Mouse (Mus musculus) hindbrain, embryonic 13.5 days (tissue): ENCODE measurements around the gene 4930470P17Rik. TPM values are rescaled to one million over a fixed set of nuclear protein-coding genes. Genes with fewer than 3 reads are reported as not detected.
"Not testable (repeated sequence)": the region's sequence is repeated elsewhere in the genome, so short reads cannot be mapped to it uniquely, and the experiment has no call there.

Experiments
- ATAC-seq: fragments of 200-750 bp; cut with Nextera tagmentation; 2 replicates; pipeline ENCODE4 v1.8.0; 2017; ENCODE audit warnings: moderate TSS enrichment; ENCODE audit not compliant: low FRiP score
- H3K27ac ChIP-seq: fragments of 300-500 bp; sonication (generic); 2 replicates; pipeline ENCODE4 v1.5.1; 2015; ENCODE audit warnings: inconsistent platforms, mild to moderate bottlenecking, moderate library complexity
- H3K27me3 ChIP-seq: fragments of 300-500 bp; sonication (generic); 2 replicates; pipeline ENCODE4 v1.6.1; 2015; ENCODE audit warnings: mild to moderate bottlenecking, inconsistent platforms
- H3K36me3 ChIP-seq: fragments of 300-500 bp; sonication (generic); 2 replicates; pipeline ENCODE4 v1.6.1; 2015; ENCODE audit warnings: mild to moderate bottlenecking, inconsistent platforms
- H3K4me1 ChIP-seq: fragments of 300-500 bp; sonication (generic); replicated peaks from 2 replicates; pipeline ENCODE4 v1.6.1; 2015; ENCODE audit warnings: inconsistent platforms
- H3K4me2 ChIP-seq: fragments of 300-500 bp; sonication (generic); 2 replicates; pipeline ENCODE4 v1.6.1; 2015; ENCODE audit warnings: inconsistent platforms, mild to moderate bottlenecking, moderate library complexity
- H3K4me3 ChIP-seq: fragments of 300-500 bp; sonication (generic); 2 replicates; pipeline ENCODE4 v1.5.1; 2015; ENCODE audit warnings: mild to moderate bottlenecking, inconsistent platforms
- H3K9ac ChIP-seq: fragments of 300-500 bp; sonication (generic); 2 replicates; pipeline ENCODE4 v1.6.1; 2015; ENCODE audit warnings: mild to moderate bottlenecking, inconsistent platforms
- H3K9me3 ChIP-seq: fragments of 300-500 bp; sonication (generic); 2 replicates; pipeline ENCODE4 v1.6.1; 2016; ENCODE audit warnings: inconsistent platforms
- WGBS: fragments of 180-500 bp; shearing (Covaris S2); methylation state at CpG from one replicate; pipeline ENCODE4 v1.1.7; 2015; 5-methylcytosine and 5-hydroxymethylcytosine counted together
- polyA plus RNA-seq: library from polyadenylated mRNA; unstranded; fragments of >200 nt; fragmentation: Nextera tagmentation; extraction: Ambion mirVana; gene quantifications from 2 replicates; pipeline ENCODE4 v1.2.1, GENCODE M21; 2015

The 4930470P17Rik gene
- polyA plus RNA-seq = not detected in 2 replicates

DNA sequence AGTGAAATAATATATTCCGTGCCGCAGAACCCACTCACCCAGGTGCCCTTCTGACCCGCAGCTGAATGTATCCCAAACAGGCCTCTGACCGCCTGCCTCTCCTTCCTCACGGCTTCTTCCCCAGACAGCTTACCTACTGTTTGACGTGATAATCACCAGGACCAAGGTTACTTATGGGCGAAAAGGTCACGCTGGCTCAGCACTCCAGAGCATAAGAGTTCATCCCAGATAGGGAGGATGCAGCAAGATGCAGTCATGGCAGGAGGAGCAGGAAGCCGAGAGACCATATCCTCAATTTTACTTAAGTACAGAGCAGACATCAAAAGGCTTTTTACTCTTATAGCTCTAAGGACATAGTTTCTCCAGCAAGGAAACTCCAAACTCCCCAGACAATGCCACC, at the start of gene 4930470P17Rik:
TSS of gene 4930470P17Rik (minus strand) at position 101 of the 400 bp plus-strand sequence.
- no peak for ATAC-seq
- no peak within 1 kb of the TSS for H3K4me3 ChIP-seq
- no peaks in the 10 kb centered on the region for H3K36me3 ChIP-seq
- no peak within 1 kb of the TSS for H3K27ac ChIP-seq
- no peak within 1 kb of the TSS for H3K9ac ChIP-seq
- no peaks in the 10 kb centered on the region for H3K27me3 ChIP-seq
- no peaks in the 10 kb centered on the region for H3K9me3 ChIP-seq
- 70% methylated on average over 9 of the region's 9 CpGs for WGBS
- H3K4me2 ChIP-seq = no peak within 1 kb of the TSS
- peaks cover 5% of the 10 kb centered on the region; the same call in 1 of the 2 replicates for H3K4me1 ChIP-seq

DNA sequence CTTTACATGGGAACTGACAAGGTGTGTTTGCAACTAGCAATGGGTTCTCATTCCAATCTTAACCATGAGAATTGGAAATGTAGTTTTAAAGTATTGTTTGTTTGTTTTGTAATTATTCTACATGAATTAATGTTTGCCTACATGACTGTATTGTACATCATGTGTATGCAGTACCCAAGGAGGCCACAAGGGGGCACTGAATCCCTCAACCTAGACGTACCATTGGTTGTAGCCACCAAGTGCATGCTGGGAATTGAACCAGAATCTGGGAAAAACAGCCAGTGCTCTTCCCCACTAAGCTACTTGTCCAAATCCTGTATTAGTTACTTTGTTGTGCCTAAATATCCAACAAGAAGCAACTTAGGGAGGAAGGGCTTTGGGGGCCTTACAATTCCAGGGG, 49.7 kb upstream of the 4930470P17Rik start:
- no peak overlapping the region for H3K9ac ChIP-seq
- no peaks in the 10 kb centered on the region for H3K27me3 ChIP-seq
- no peaks in the 10 kb centered on the region for H3K9me3 ChIP-seq
- no peak for ATAC-seq
- no peak overlapping the region for H3K4me2 ChIP-seq
- H3K4me1 ChIP-seq = peaks cover 11% of the 10 kb centered on the region
- H3K27ac ChIP-seq = no peak overlapping the region
- 77% methylated on average over 1 of the region's 1 CpGs for WGBS
- H3K4me3 ChIP-seq = no peak overlapping the region
- H3K36me3 ChIP-seq = no peaks in the 10 kb centered on the region

DNA sequence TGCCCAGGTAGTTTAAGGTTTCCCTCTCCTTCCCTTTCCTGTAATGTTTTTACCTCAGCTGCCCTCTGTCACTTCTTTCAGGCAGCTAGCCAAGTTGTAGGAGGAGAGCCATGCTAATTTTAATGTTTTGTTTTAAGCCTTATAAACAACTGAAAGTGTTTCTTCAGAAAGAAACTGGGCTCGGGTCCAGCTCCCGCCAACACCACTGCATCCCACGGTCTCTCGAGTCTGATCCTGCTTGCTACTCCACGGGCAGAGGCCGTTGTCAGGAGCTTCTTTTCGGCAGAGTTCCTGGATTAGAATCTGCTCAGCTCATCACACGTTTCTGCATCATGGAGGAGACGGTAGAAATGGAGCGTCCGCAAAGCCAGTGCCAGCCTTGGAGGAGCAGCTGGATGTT, 46.7 kb upstream of the 4930470P17Rik start:
- Histone ChIP-seq H3K4me1 (peaks cover 8% of the 10 kb centered on the region), H3K9me3 (no peaks in the 10 kb centered on the region), H3K36me3 (no peaks in the 10 kb centered on the region), H3K4me3 (no peak overlapping the region), H3K4me2 (no peak overlapping the region), H3K9ac (no peak overlapping the region), H3K27ac (no peak overlapping the region), H3K27me3 (no peaks in the 10 kb centered on the region)
- no peak for ATAC-seq
- WGBS = 73% methylated on average over 11 of the region's 11 CpGs

DNA sequence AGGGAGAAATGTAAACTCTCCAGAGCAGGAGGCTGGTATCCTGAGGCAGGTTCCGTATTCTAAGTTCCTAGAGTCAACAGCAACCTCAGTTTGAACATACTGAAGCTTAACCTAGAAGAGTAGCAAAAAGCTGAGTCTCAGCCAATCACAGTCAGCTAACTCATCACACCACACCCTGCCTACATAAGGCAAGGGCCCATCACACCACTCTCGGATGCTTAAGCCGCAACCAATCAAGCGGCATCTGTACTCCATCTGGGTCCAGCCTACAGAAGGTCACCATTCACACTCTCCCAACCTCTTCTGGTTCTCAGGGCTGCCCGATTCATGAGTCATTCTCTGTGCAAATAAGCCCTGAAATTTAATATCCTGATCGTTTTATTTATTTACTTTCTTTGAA, 44.4 kb upstream of the 4930470P17Rik start:
- WGBS = 96% methylated on average over 6 of the region's 6 CpGs

DNA sequence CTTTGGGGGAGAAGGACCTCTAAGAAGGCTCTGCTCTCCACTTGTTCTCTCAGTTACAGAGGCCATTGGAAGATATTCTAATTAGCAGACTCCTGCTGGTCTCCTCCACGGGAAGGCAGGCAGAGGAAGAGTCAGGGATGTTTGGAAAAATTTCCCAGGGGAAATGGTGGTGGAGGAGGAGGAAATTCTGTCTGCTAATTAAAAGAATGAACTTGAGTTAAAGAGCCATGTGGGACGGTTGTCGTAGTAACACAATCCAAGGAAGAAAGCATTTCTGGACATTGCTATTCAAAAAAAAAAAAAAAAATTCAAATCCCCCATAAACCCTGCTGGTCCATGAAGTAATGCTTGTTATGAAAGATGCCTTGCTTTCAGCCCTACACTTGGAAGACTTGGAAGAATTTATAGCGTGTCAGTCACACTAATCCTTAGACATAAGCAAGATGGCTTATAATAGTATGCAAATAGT, 40.6 kb upstream of the 4930470P17Rik start:
- WGBS = 19% methylated on average over 4 of the region's 4 CpGs
- Histone ChIP-seq H3K4me3 (no peak overlapping the region), H3K4me2 (no peak overlapping the region), H3K27me3 (no peaks in the 10 kb centered on the region), H3K9me3 (no peaks in the 10 kb centered on the region), H3K4me1 (peaks cover 45% of the 10 kb centered on the region), H3K27ac (peak overlapping the region; percentile 72), H3K9ac (no peak overlapping the region), H3K36me3 (no peaks in the 10 kb centered on the region)
- ATAC-seq = peak; percentile 68; the same call in 1 of the 2 replicates

More for the DNA sequence above, 44.4 kb upstream of the 4930470P17Rik start:
- Histone ChIP-seq H3K36me3 (no peaks in the 10 kb centered on the region), H3K27ac (no peak overlapping the region), H3K4me2 (no peak overlapping the region), H3K9me3 (no peaks in the 10 kb centered on the region), H3K4me1 (peaks cover 23% of the 10 kb centered on the region), H3K27me3 (no peaks in the 10 kb centered on the region), H3K9ac (no peak overlapping the region), H3K4me3 (no peak overlapping the region)
- ATAC-seq = no peak

DNA sequence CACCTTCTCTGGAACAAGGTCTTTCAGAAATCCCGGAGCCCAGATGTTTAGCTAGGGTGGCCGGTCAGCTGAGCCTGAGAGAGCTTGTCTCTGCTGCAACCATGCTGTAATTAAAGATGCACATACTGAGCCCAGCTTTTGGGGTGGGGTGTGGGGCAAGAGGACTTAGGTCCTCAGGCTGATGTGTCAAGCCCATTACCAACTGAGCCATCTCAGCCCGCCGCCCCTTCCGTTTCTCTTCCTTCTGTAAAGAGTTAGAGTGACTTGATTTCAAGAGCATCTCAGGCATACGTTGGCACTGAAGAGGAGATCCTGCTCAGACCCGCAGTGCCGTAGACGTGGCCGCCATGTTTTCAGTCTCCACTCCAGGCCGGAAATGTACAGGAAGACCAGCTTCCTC, 38.5 kb upstream of the 4930470P17Rik start:
- no peaks in the 10 kb centered on the region for H3K9me3 ChIP-seq
- no peaks in the 10 kb centered on the region for H3K27me3 ChIP-seq
- no peaks in the 10 kb centered on the region for H3K36me3 ChIP-seq
- H3K4me2 ChIP-seq = no peak overlapping the region
- 86% methylated on average over 11 of the region's 11 CpGs for WGBS
- H3K27ac ChIP-seq = peak overlapping the region; percentile 20; the same call in 1 of the 2 replicates
- H3K4me1 ChIP-seq = peaks cover 59% of the 10 kb centered on the region
- H3K9ac ChIP-seq = no peak overlapping the region
- no peak overlapping the region for H3K4me3 ChIP-seq
- ATAC-seq = no peak

DNA sequence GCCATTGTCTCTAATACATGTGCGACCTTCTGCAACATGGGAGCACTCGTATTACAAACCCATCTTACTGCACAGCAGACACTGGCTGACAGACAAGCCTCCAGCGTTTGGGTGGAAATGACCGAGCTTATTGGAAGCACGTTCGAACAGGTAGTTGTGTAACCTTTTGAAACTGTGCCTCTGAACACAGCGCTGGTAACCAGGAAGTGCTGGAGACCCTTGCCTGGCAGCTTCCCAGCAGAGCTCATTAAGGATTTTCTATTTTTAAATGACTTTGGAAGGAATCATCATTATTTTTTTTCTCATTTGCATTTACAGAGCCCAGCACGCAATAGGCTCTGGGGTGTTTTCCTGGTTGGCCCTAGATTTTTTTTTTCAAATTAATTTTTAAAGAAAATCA, 36.9 kb upstream of the 4930470P17Rik start:
- no peak overlapping the region for H3K9ac ChIP-seq
- peaks cover 73% of the 10 kb centered on the region for H3K4me1 ChIP-seq
- H3K27ac ChIP-seq = peak overlapping the region; percentile 64
- H3K4me3 ChIP-seq = no peak overlapping the region
- no peaks in the 10 kb centered on the region for H3K27me3 ChIP-seq
- WGBS = 50% methylated on average over 8 of the region's 8 CpGs
- H3K4me2 ChIP-seq = no peak overlapping the region
- no peaks in the 10 kb centered on the region for H3K36me3 ChIP-seq
- no peak for ATAC-seq
- no peaks in the 10 kb centered on the region for H3K9me3 ChIP-seq

DNA sequence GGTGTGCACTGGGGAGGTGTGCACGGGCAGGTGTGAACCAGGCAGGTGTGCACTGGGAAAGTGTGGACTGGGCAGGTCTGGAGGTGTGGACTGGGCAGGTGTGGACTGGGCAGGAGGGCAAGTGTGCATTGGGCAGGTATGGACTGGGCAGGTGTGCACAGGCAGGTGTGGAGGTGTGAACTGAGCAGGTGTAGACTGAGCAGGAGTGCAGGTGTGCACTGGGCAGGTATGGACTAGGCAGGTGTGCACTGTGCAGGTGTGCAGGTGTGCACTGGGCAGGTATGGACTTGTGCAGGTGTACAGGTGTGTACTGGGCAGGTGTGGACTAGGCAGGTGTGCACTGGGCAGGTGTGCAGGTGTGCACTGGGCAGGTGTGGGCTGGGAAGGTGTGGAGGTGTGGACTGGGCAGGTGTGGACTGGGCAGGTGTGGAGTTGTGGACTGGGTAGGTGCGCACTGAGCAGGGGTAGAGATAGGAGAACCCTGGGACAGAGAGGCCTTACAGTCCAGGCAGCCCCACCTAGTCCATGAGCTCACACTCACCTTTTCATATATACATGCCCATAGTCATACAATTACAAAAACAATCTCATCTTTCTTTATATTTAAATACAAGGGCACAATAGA, 31.3 kb upstream of the 4930470P17Rik start:
- Histone ChIP-seq H3K4me1 (peaks cover 41% of the 10 kb centered on the region), H3K36me3 (no peaks in the 10 kb centered on the region), H3K27ac (no peak overlapping the region), H3K27me3 (no peaks in the 10 kb centered on the region), H3K9ac (no peak overlapping the region), H3K4me2 (no peak overlapping the region), H3K9me3 (no peaks in the 10 kb centered on the region), H3K4me3 (no peak overlapping the region)
- ATAC-seq = peak; percentile 67
- 97% methylated on average over 2 of the region's 2 CpGs for WGBS

DNA sequence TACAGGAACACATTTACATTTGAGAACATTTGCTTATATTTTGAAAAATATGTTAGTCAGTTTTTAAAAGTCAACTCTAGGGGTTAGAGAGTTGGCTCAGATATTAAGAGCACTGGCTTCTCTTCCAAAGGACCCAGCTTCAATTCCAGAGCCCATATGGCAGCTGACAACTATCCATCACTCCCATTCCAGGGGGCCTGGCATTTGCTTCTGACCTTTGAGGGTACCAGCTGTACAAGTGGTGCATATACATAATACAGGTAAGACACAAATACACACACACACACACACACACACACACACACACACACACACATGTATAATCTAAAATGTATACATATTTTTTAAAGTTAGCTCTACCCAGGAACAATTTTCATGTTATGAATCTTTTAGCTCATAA, 30.6 kb upstream of the 4930470P17Rik start:
- Histone ChIP-seq H3K27ac (no peak overlapping the region), H3K36me3 (no peaks in the 10 kb centered on the region), H3K27me3 (no peaks in the 10 kb centered on the region), H3K9me3 (no peaks in the 10 kb centered on the region), H3K4me1 (peaks cover 38% of the 10 kb centered on the region), H3K9ac (no peak overlapping the region), H3K4me2 (no peak overlapping the region), H3K4me3 (no peak overlapping the region)
- no peak for ATAC-seq

DNA sequence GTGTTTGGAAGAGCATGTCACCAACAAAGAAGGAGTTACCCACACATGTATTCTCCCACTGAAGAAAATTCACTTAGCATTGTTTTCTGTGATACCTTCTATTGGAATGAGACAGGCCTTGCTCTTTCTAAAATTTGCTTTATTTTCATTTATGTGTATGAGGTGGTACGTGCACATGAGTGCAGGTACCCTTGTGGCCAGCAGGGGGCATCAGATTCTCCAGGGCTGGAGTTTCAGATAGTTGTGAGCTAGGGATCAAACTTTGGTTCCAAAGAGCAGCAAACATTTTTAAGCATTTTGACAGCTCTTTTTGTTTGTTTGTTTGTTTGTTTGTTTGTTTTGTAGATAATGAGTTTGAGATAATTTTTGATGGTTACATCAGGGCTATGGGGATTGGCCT, 29.6 kb upstream of the 4930470P17Rik start:
- 94% methylated on average over 1 of the region's 1 CpGs for WGBS
- no peak overlapping the region for H3K4me2 ChIP-seq
- no peaks in the 10 kb centered on the region for H3K9me3 ChIP-seq
- H3K27me3 ChIP-seq = no peaks in the 10 kb centered on the region
- no peak for ATAC-seq
- peaks cover 31% of the 10 kb centered on the region for H3K4me1 ChIP-seq
- no peak overlapping the region for H3K27ac ChIP-seq
- H3K36me3 ChIP-seq = no peaks in the 10 kb centered on the region
- H3K9ac ChIP-seq = no peak overlapping the region
- H3K4me3 ChIP-seq = no peak overlapping the region

DNA sequence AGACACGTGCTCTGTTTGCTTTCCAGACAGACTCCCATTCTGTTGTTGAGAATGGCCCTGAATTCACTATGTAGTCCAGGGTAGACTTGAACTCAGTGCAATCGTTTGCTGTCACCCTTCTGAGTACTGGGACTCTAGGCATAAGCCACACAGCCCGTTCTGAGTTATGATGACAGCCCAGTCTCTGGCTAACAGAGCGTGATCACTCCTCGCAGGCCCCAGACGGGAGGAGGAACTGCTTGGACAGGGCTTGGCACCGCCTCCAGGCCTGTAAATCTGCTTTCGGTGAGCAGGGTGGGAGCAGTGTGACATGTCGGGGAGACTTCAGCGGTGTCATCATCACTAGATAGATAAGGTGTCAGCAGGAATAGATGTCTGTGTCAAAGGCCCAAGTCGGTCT, 28.7 kb upstream of the 4930470P17Rik start:
- 86% methylated on average over 11 of the region's 11 CpGs for WGBS
- H3K9ac ChIP-seq = no peak overlapping the region
- ATAC-seq = no peak
- H3K9me3 ChIP-seq = no peaks in the 10 kb centered on the region
- H3K4me1 ChIP-seq = peaks cover 24% of the 10 kb centered on the region
- H3K4me2 ChIP-seq = no peak overlapping the region
- no peaks in the 10 kb centered on the region for H3K27me3 ChIP-seq
- H3K36me3 ChIP-seq = no peaks in the 10 kb centered on the region
- H3K27ac ChIP-seq = no peak overlapping the region
- H3K4me3 ChIP-seq = no peak overlapping the region

DNA sequence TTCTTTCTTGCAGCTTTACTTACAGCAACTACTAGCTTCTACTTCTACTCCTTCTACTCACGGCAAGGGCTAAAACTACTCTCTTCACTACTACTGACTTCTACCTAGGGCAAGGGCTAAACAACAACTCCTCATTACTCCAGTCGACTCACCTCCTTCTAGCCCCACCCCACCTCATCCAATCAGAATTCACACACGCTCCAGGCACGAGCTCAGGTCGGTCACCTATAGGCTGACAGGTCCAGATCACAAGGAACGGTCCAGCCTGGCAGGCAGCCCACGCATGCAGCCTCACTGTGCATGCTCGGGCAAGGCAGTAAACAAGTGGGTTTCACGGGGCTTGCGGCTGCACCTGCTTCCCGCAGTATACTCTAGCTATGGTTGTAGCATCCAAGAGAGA, 26.2 kb upstream of the 4930470P17Rik start:
- not testable (repeated sequence) for H3K36me3 ChIP-seq, H3K27me3 ChIP-seq, H3K9me3 ChIP-seq, H3K4me3 ChIP-seq, H3K4me2 ChIP-seq, H3K27ac ChIP-seq, H3K4me1 ChIP-seq, H3K9ac ChIP-seq, ATAC-seq
- 87% methylated on average over 11 of the region's 11 CpGs for WGBS

DNA sequence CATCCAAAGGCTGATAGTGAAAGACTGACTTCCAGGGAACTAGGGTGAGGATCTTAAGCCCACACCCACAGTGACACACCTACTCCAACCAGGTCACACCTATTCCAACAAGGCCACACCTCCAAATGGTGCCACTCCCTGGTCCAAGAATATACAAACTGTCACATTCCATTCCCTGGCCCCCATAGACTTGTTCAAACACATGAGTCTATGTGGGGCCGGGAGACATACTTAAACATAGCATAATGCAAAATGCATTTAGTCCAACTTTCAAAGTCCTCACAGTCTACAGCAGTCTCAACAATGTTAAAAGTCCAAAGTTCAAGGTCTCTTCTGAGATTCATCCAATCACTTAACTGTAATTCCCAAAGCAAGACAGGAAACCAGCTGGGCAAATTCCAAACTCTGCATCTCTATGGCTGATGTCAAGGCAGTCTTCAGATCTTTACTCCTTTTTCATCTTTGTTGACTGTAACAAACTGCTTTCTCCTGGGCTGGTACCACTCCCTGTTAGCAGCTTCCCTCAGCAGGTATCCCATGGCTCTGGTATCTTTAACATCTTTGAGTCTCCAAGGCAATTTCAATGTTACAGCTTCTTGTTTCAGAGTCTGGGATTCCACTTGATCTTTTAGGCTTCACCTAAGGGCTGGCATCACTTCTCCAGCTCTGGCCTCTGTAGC, 22.5 kb upstream of the 4930470P17Rik start:
- H3K4me2 ChIP-seq = not testable (repeated sequence)
- 96% methylated on average over 1 of the region's 1 CpGs for WGBS

More for the DNA sequence above, 22.5 kb upstream of the 4930470P17Rik start:
- ATAC-seq, H3K36me3 ChIP-seq, H3K27ac ChIP-seq, H3K9ac ChIP-seq, H3K4me3 ChIP-seq, H3K9me3 ChIP-seq, H3K27me3 ChIP-seq, H3K4me1 ChIP-seq: not testable (repeated sequence)
